Mouse (Mus musculus): ENCODE measurements around the gene Kctd8. TPM values are rescaled to one million over a fixed set of nuclear protein-coding genes. Genes with fewer than 3 reads are reported as not detected.

The Kctd8 gene
- polyA plus RNA-seq, 1 experiment from 2014 or later = 28.9 TPM

Small RNAs within 50 kb of the gene (microRNA-seq; reads per million reads assigned to microRNA genes)
- gene Gm24368 = not detected

Other genes with a start within 250 kb of the Kctd8 start
- gene Yipf7, start 201.0 kb upstream of the Kctd8 start, polyA plus RNA-seq (2015; fragmentation: Nextera tagmentation; extraction: Ambion mirVana) = not detected in 2 replicates
- 46.5 and 47.7 TPM in 2 replicates for gene Guf1, start 215.2 kb upstream of the Kctd8 start, polyA plus RNA-seq (2015; fragmentation: Nextera tagmentation; extraction: Ambion mirVana)